Mouse (Mus musculus): ENCODE data around the gene Mrps25. TPM values are rescaled to one million over a fixed set of nuclear protein-coding genes. Genes with fewer than 3 reads are reported as not detected.

The Mrps25 gene
- polyA plus RNA-seq (2012; rRNA removed) = 5.6 and 6.2 TPM in 2 replicates

- Histone ChIP-seq H3K4me1 (ENCODE audit: control insufficient read depth, insufficient read depth, low read length) (no peaks in the 10 kb centered on the region), H3K4me3 (replicated peaks; ENCODE audit: extremely low read depth, low read depth, low read length) (peak within 1 kb of the TSS; percentile 100)
- DNase-seq = peak; percentile 71
- under 1% methylated on average over 42 of the region's 42 CpGs for WGBS
- no peak for TF ChIP-seq CTCF (IDR thresholded peaks at IDR 0.05; ENCODE audit: insufficient read depth, low read length)
- peak; percentile 78; the same call in 1 of the 2 replicates for TF ChIP-seq POLR2A (IDR thresholded peaks at IDR 0.05; ENCODE audit: borderline replicate concordance, extremely low read depth, low read depth, low read length)
These were observed at the start of gene Mrps25 for GRCm38 (mm10) chr6:92183621-92184131. Gene Mrps25, minus strand, starts transcription at chr6:92184033.

DNA sequence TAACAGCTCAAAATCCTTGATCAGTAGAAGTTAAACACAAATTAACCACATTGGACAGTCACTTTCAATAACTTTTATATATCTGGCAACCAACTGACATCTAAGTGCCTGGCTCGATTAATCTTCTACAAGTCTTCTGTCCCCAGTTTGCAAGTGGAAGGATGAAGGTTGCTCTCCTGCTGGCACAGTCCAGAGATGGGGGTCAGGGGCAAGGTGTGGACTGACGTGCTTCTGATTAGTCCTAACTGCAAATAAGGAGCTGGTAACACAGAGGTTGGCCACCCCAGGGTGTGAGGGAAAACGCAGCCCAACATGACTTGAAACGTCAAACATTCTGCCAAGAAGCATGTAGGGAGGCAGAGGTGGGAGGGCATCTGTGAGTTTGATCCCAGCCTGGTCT, 47.9 kb upstream of the Mrps25 start:
- WGBS = 56% methylated on average over 4 of the region's 4 CpGs
- no peaks in the 10 kb centered on the region for H3K4me1 ChIP-seq (ENCODE audit: control insufficient read depth, insufficient read depth, low read length)
- no peak for DNase-seq
- no peak overlapping the region for H3K4me3 ChIP-seq (replicated peaks; ENCODE audit: extremely low read depth, low read depth, low read length)
- TF ChIP-seq POLR2A (IDR thresholded peaks at IDR 0.05; ENCODE audit: borderline replicate concordance, extremely low read depth, low read depth, low read length) = no peak
- TF ChIP-seq CTCF (IDR thresholded peaks at IDR 0.05; ENCODE audit: insufficient read depth, low read length) = no peak

GRCm38 (mm10) chr6:92231356-92231755, 47.5 kb upstream of the Mrps25 start:
- DNase-seq = no peak
- WGBS = 32% methylated on average over 1 of the region's 1 CpGs
- H3K4me1 ChIP-seq (ENCODE audit: control insufficient read depth, insufficient read depth, low read length) = no peaks in the 10 kb centered on the region
- no peak overlapping the region for H3K4me3 ChIP-seq (replicated peaks; ENCODE audit: extremely low read depth, low read depth, low read length)
- TF ChIP-seq CTCF (IDR thresholded peaks at IDR 0.05; ENCODE audit: insufficient read depth, low read length) (no peak), POLR2A (IDR thresholded peaks at IDR 0.05; ENCODE audit: borderline replicate concordance, extremely low read depth, low read depth, low read length) (no peak)

DNA sequence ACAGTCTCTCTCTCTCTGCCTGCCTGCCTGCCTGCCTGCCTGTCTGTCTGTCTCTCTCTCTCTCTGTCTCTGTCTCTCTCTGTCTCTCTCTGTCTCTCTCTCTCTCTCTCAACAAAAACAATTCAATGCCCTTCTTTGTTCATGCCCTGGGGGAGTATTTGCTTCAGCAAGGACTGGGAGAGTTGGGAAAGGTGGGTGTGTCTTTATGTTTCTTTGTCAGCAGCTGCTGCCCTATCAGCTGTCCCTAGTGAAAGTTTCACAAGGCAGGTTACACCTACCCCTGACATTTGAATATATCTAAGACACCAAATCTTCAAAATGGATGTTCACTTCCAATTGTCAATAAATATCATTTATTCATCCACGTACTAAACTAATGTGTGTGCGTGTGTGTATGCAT, 45.8 kb upstream of the Mrps25 start:
- Histone ChIP-seq H3K4me3 (replicated peaks; ENCODE audit: extremely low read depth, low read depth, low read length) (no peak overlapping the region), H3K4me1 (ENCODE audit: control insufficient read depth, insufficient read depth, low read length) (no peaks in the 10 kb centered on the region)
- no peak for DNase-seq
- no peak for TF ChIP-seq CTCF (IDR thresholded peaks at IDR 0.05; ENCODE audit: insufficient read depth, low read length)
- no peak for TF ChIP-seq POLR2A (IDR thresholded peaks at IDR 0.05; ENCODE audit: borderline replicate concordance, extremely low read depth, low read depth, low read length)
- 81% methylated on average over 2 of the region's 2 CpGs for WGBS

DNA sequence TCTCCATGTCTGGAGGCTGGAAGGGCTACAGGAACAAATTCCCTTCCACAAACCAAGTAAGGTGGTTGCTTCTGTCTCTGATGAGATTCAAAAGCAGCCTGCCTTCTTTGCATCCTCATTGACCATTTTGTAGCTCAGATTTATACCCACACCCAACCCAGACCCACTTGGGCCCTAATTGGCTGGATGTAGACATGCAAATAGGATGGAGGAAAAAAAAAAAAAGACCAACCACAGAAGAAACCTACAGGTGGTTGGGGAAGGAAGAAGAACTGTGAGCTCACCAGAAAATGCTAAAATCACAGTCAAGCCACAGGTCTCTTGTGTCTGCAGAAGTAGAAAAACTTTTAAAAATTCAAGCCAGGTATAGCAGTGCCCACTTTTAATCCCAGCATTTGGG, 45.3 kb upstream of the Mrps25 start:
- Histone ChIP-seq H3K4me1 (ENCODE audit: control insufficient read depth, insufficient read depth, low read length) (no peaks in the 10 kb centered on the region), H3K4me3 (replicated peaks; ENCODE audit: extremely low read depth, low read depth, low read length) (no peak overlapping the region)
- TF ChIP-seq CTCF (IDR thresholded peaks at IDR 0.05; ENCODE audit: insufficient read depth, low read length) (no peak), POLR2A (IDR thresholded peaks at IDR 0.05; ENCODE audit: borderline replicate concordance, extremely low read depth, low read depth, low read length) (no peak)
- DNase-seq = no peak

DNA sequence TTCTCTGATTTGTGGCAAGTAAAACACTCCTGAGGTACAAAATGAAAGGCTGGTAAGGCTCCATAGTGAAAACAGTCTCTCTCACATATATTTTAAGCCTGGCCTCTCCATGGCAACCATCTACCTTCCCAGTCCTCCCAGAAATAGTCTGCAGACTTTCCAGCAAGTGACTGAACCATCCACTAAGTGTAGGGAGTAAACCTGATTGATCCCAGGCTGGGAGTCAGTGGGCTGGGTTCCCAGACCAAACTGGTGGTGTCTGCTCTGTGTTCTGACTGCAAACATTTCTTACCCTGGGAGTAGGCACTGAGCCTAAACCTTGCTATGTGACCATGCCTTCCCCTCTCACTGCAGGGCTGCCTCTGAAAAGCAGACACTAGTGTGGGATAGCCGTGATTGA, 41.1 kb upstream of the Mrps25 start:
- Histone ChIP-seq H3K4me1 (ENCODE audit: control insufficient read depth, insufficient read depth, low read length) (no peaks in the 10 kb centered on the region), H3K4me3 (replicated peaks; ENCODE audit: extremely low read depth, low read depth, low read length) (no peak overlapping the region)
- no peak for DNase-seq
- TF ChIP-seq CTCF (IDR thresholded peaks at IDR 0.05; ENCODE audit: insufficient read depth, low read length) (no peak), POLR2A (IDR thresholded peaks at IDR 0.05; ENCODE audit: borderline replicate concordance, extremely low read depth, low read depth, low read length) (no peak)
- 71% methylated on average over 1 of the region's 1 CpGs for WGBS

DNA sequence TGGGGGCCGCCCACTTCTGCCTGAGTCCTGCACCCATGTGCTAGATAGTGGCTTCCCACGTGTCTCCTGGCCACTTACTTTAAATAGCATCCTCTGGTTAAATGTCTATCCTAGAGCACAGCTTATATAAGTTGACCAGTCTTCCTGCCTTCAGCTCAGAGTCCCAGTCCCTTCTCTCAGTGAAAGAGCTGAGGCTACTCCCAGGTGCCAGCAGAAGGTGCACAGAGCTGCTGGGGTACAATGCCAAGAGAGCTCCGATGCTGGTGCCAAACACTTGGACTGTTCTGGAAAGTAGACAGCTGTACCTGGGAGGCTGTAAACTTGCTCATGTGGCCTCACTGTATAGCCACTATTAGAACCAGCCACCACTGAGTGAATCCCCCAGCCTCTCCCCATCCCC, 38.2 kb upstream of the Mrps25 start:
- no peaks in the 10 kb centered on the region for H3K4me1 ChIP-seq (ENCODE audit: control insufficient read depth, insufficient read depth, low read length)
- 74% methylated on average over 3 of the region's 3 CpGs for WGBS
- DNase-seq = no peak
- no peak overlapping the region for H3K4me3 ChIP-seq (replicated peaks; ENCODE audit: extremely low read depth, low read depth, low read length)
- no peak for TF ChIP-seq POLR2A (IDR thresholded peaks at IDR 0.05; ENCODE audit: borderline replicate concordance, extremely low read depth, low read depth, low read length)
- no peak for TF ChIP-seq CTCF (IDR thresholded peaks at IDR 0.05; ENCODE audit: insufficient read depth, low read length)

DNA sequence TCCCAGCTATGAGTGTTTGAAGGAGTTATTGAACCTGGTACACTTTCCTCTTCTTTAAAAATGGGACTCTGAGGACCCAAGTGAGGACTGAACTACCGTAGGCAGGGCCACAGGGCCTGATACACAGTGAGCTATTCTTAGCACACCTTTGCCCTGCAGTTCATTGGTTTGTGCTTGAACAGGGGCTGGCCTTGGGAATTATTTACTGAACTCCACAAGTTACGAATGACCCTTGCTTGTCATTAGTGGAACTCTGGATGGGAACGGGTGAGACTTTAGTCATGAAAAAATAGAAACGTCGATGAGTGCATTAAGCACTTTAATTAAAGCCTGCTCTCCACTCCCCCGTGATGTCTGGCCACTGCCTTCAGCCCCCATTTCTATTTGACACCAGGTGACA, 37.8 kb upstream of the Mrps25 start:
- no peaks in the 10 kb centered on the region for H3K4me1 ChIP-seq (ENCODE audit: control insufficient read depth, insufficient read depth, low read length)
- WGBS = 68% methylated on average over 6 of the region's 6 CpGs
- no peak for TF ChIP-seq CTCF (IDR thresholded peaks at IDR 0.05; ENCODE audit: insufficient read depth, low read length)
- no peak overlapping the region for H3K4me3 ChIP-seq (replicated peaks; ENCODE audit: extremely low read depth, low read depth, low read length)
- DNase-seq = no peak

- TF ChIP-seq CTCF (IDR thresholded peaks at IDR 0.05; ENCODE audit: insufficient read depth, low read length) (no peak), POLR2A (IDR thresholded peaks at IDR 0.05; ENCODE audit: borderline replicate concordance, extremely low read depth, low read depth, low read length) (no peak)
- no peak for DNase-seq
- WGBS = 42% methylated on average over 3 of the region's 3 CpGs
These were observed 35.6 kb upstream of the Mrps25 start for GRCm38 (mm10) chr6:92219445-92219844.

DNA sequence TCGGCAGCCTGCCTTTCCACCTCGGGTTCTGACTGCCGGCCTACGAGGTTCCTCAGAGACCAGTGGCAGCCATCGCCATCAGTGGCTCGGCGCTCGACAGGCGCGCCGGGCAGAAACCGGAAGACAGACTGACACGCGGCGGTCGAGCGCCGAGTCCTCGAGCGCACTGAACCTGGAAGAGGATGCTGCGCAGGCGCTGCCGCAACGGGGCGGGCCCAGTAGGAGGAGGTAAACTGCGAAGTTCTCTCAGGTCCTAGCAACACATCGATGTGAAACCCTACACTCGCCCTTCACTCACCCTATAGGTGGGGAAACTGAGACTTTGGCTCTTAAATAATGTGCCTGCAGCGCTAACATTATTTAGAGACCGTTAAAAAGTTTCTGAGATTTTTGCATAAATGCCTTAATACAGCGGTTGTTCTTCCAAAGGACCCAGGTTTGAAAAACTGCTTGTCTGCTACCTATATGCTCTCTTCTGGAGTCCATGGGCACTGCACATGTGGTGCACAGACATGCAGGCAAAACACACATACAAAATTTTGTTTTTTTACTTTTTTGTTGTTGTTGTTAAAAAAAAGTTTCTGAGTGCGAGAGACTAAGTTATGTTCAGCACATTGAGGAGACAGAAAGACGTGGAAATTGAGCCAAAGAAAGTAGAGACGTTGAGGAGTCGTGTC, 31.1 kb upstream of the Mrps25 start, which contains the start of gene Rbsn:
TSS of gene Rbsn (minus strand) at position 153 of the 677 bp plus-strand sequence.
- 9% methylated on average over 35 of the region's 35 CpGs for WGBS
- no peak for TF ChIP-seq CTCF (IDR thresholded peaks at IDR 0.05; ENCODE audit: insufficient read depth, low read length)
- TF ChIP-seq POLR2A (IDR thresholded peaks at IDR 0.05; ENCODE audit: borderline replicate concordance, extremely low read depth, low read depth, low read length) = peak; percentile 65; the same call in 1 of the 2 replicates
- peak; percentile 83 for DNase-seq
- peak within 1 kb of the TSS; percentile 91 for H3K4me3 ChIP-seq (replicated peaks; ENCODE audit: extremely low read depth, low read depth, low read length)
- no peaks in the 10 kb centered on the region; the same call in 1 of the 2 replicates for H3K4me1 ChIP-seq (ENCODE audit: control insufficient read depth, insufficient read depth, low read length)

More at GRCm38 (mm10) chr6:92219445-92219844, 35.6 kb upstream of the Mrps25 start:
- no peak overlapping the region for H3K4me3 ChIP-seq (replicated peaks; ENCODE audit: extremely low read depth, low read depth, low read length)
- no peaks in the 10 kb centered on the region for H3K4me1 ChIP-seq (ENCODE audit: control insufficient read depth, insufficient read depth, low read length)

Measured in lung, adult 2 months (tissue).